Mouse (Mus musculus) olfactory bulb, adult 2 months (tissue): ENCODE measurements around the gene Smug1. TPM values are rescaled to one million over a fixed set of nuclear protein-coding genes. Genes with fewer than 3 reads are reported as not detected.
A peak's percentile ranks its signal among the peaks of the same experiment; 100 is the strongest.

Experiments used
- H3K27ac ChIP-seq: fragments of 200-500 bp; 2 replicates; pipeline ENCODE4 v1.5.1; 2012; ENCODE audit warnings: low read depth, low read length; ENCODE audit not compliant: insufficient read depth
- H3K4me1 ChIP-seq: fragments of 200-500 bp; 2 replicates; pipeline ENCODE4 v1.6.1; 2012; ENCODE audit warnings: low read length; ENCODE audit not compliant: control insufficient read depth, insufficient read depth
- H3K4me3 ChIP-seq: fragments of 200-500 bp; 2 replicates; pipeline ENCODE4 v1.5.1; 2012; ENCODE audit warnings: mild to moderate bottlenecking, low read depth, low read length, moderate library complexity; ENCODE audit not compliant: insufficient read depth
- CTCF ChIP-seq: fragments of 200-500 bp; IDR thresholded peaks from 2 replicates; pipeline ENCODE4 v1.5.1; 2012; ENCODE audit warnings: low read depth, mild to moderate bottlenecking, low read length, moderate library complexity; ENCODE audit not compliant: insufficient read depth
- POLR2A ChIP-seq: fragments of 200-500 bp; IDR thresholded peaks from 2 replicates; pipeline ENCODE4 v1.6.1; 2012; ENCODE audit warnings: mild to moderate bottlenecking, low read depth, low read length, moderate library complexity; ENCODE audit not compliant: insufficient read depth
- WGBS: fragments of 180-500 bp; shearing (Covaris S2); methylation state at CpG from one replicate; pipeline ENCODE4 v1.1.7; 2018; 5-methylcytosine and 5-hydroxymethylcytosine counted together
- polyA plus RNA-seq: library from polyadenylated mRNA; stranded (reverse); fragments of >200 nt; gene quantifications from 2 replicates; pipeline ENCODE4 v1.2.4, GENCODE M21; 2012; ENCODE audit warnings: low replicate concordance; ENCODE audit not compliant: missing spikeins, insufficient read depth, insufficient read length

Smug1 gene
- not detected in 2 replicates for polyA plus RNA-seq

GRCm38 (mm10) chr15:103167042-103167615 lies at the start of gene Smug1:
Smug1 (minus strand) TSS chr15:103167092.
- H3K4me1 ChIP-seq = peaks cover 12% of the 10 kb centered on the region
- no peak within 1 kb of the TSS for H3K27ac ChIP-seq
- no peak within 1 kb of the TSS for H3K4me3 ChIP-seq
- 44% methylated on average over 6 of the region's 6 CpGs for WGBS
- no peak for TF ChIP-seq CTCF
- TF ChIP-seq POLR2A = no peak

DNA sequence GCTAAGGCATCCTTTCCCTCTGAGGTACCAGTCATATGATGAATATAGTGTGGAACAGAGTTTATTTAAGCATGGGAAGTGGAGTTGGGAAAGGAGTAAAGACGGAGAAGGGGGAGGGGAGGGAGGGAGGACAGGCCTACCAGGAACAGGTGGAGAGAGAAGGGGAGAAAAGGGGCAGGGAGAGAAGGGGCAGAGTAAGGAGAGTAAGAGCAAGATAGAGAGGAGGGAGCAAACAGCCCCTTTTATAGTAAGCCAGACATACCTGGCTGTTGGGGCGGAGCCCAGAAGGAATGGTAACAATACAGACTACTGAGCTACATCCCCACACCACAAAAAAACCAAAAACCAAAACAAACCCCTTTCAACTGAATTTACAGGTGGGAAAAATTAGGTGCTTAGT lies 49.2 kb upstream of the Smug1 start:
- 44% methylated on average over 2 of the region's 2 CpGs for WGBS
- no peak for TF ChIP-seq POLR2A
- no peak for TF ChIP-seq CTCF
- H3K27ac ChIP-seq = no peak overlapping the region

DNA sequence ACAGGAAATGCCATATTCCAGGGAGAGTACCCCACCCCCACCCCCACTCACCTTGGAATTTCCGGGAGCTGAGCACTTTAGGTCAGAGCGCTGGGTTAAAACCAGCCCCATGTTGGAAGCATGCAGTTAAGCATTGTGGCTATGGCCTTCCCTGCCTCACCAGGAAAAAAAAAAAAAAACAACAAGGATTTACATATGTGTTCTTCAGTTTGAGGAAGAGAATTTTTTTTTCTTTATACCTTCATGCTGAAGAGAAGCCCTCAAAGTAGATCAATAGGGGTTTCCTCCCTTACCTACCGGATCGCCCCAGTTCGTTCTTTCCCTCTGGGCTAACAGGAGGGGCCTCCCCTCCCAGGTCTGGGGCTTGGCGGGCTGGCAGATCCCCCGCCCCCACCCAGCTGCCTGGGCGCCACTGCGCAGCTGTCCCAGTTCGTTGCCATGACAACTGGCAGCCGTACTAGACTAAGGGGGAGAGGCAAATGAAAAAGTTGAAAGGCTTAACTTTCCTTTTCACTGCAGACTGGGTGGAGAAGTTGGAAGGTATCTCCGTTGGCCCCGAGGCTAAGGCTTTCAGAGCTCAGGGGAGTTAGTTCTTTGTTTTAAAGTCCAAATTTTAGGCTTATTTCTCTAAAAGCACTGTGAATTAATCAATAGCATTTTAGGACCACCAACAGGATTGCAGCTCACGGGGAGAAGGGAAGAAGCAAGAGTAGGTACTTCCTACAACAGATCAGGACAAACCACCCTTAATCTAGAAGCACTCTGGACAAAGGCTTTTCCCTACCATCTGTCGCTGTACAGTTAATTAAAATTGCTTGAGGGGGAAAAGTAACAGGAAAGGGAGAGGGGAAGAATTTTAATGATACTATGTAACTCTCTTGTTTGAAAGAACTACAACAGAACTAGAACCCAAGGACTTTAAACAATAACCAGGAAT lies 48.3 kb upstream of the Smug1 start:
- peak overlapping the region; percentile 26 for H3K27ac ChIP-seq
- TF ChIP-seq CTCF (no peak), POLR2A (0 out of 2 replicates have a peak, but pooled peaks have one; percentile 31)
- H3K4me3 ChIP-seq = peak overlapping the region; percentile 46
- WGBS = 1% methylated on average over 15 of the region's 15 CpGs
- peaks cover 6% of the 10 kb centered on the region; the same call in 1 of the 2 replicates for H3K4me1 ChIP-seq

More for the DNA sequence above, 49.2 kb upstream of the Smug1 start:
- Histone ChIP-seq H3K4me1 (peaks cover 6% of the 10 kb centered on the region; the same call in 1 of the 2 replicates), H3K4me3 (no peak overlapping the region)

- TF ChIP-seq POLR2A (no peak), CTCF (no peak)
- peaks cover 6% of the 10 kb centered on the region; the same call in 1 of the 2 replicates for H3K4me1 ChIP-seq
- no peak overlapping the region for H3K4me3 ChIP-seq
- H3K27ac ChIP-seq = no peak overlapping the region; the same call in 1 of the 2 replicates
- WGBS = 17% methylated on average over 2 of the region's 2 CpGs
These were observed 47.3 kb upstream of the Smug1 start for GRCm38 (mm10) chr15:103214149-103214548.

DNA sequence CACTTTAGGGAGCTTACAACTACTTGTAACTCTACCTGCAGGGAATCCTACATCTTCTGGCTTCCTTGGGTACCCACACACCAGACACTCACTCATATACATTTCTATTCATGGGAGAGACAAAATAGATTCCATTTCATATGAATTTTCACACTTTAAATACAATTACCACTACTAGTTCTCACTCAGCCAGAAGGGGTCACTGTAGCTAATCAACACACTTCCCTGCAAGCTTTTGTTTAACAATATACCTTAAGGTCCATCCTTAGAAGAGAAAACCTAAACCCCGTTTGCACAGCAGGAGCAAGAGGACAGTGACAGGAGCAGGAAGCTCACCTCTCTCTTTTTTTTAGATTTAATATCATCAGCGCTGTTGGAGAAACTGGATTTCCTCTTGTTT lies 38.3 kb upstream of the Smug1 start:
- no peak overlapping the region for H3K4me3 ChIP-seq
- 46% methylated on average over 2 of the region's 2 CpGs for WGBS
- TF ChIP-seq POLR2A (no peak), CTCF (no peak)

DNA sequence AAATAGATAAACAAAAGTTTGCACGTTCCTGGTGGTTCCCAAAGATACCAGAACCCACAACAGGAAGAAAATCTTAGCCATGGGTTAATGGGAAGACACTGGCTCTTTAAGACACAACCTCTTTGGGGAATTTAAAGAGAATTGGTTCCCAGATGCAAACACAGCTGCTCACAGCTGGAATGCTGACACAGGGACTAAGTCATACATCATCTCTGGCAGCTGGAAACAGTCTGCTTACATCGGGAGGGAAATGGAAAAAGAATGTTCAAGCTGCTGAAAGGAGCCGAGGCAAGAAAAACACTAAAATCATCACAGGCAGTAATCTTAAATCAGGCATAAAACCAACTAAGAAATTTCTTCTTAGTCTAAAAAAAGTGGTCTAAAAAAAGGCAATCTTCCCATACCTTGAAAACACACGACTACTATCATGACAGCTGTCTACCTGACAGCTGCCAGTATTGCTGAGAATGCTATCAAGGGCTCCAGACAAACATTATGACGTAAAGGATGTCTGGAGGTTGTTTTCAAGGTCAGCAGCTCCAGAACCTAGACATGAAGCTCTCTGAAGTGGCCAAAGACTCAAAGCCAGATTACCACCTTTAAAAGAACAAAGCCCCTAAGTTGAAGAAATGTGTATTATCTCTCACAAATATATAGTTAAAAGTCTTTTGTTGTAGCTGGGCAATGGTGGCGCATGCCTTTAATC lies 35.3 kb upstream of the Smug1 start:
- 42% methylated on average over 6 of the region's 6 CpGs for WGBS
- Histone ChIP-seq H3K27ac (peak overlapping the region; percentile 56; the same call in 1 of the 2 replicates), H3K4me3 (no peak overlapping the region), H3K4me1 (no peaks in the 10 kb centered on the region)
- no peak for TF ChIP-seq CTCF
- TF ChIP-seq POLR2A = no peak

More for the DNA sequence above, 38.3 kb upstream of the Smug1 start:
- Histone ChIP-seq H3K4me1 (no peaks in the 10 kb centered on the region), H3K27ac (no peak overlapping the region)

GRCm38 (mm10) chr15:103197785-103198184 lies 30.9 kb upstream of the Smug1 start:
- Histone ChIP-seq H3K4me1 (no peaks in the 10 kb centered on the region), H3K4me3 (no peak overlapping the region), H3K27ac (no peak overlapping the region)
- no peak for TF ChIP-seq CTCF
- no peak for TF ChIP-seq POLR2A
- 41% methylated on average over 4 of the region's 4 CpGs for WGBS

DNA sequence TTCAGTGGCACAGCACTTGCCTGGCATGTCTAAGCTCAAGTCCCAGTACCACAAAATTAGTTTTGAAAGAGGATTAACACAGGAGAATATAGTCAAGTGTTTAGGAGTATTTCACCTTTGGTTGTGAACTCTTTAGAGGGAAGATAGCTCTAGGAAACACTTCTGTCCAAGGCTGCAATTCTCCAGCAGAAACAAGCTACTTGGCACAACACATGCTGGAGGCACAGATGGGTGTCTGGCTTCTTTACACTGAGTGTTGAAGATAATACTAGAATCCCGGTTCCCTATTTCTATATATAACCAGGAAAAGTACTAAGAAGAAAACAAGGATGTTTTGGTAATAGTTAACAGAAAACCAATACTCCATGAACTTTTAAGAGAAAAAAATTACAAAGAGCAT lies 29.9 kb upstream of the Smug1 start:
- Histone ChIP-seq H3K4me1 (no peaks in the 10 kb centered on the region), H3K4me3 (no peak overlapping the region), H3K27ac (no peak overlapping the region)
- WGBS = 34% methylated on average over 1 of the region's 1 CpGs
- TF ChIP-seq CTCF (no peak), POLR2A (no peak)
